Mouse (Mus musculus) lung, adult 2 months (tissue): ENCODE results near the gene Psg28.
"Not testable (repeated sequence)": the region's sequence is repeated elsewhere in the genome, so short reads cannot be mapped to it uniquely, and the experiment has no call there.

Experiments used
- CTCF ChIP-seq: fragments of 200-500 bp; IDR thresholded peaks from 2 replicates; pipeline ENCODE4 v1.5.1; 2011; ENCODE audit warnings: mild to moderate bottlenecking, low read length, control low read depth; ENCODE audit not compliant: insufficient read depth
- POLR2A ChIP-seq: fragments of 200-500 bp; IDR thresholded peaks from 2 replicates; pipeline ENCODE4 v1.6.1; 2011; ENCODE audit warnings: low read depth, mild to moderate bottlenecking, control low read depth, low read length, borderline replicate concordance; ENCODE audit errors: extremely low read depth

GRCm38 (mm10) chr7:18431941-18432340, at the start of gene Psg28:
- not testable (repeated sequence) for TF ChIP-seq CTCF, POLR2A
